Mouse (Mus musculus) forebrain, postnatal 0 days (tissue): ENCODE results near the gene Tcl1b4. TPM values are rescaled to one million over a fixed set of nuclear protein-coding genes. Genes with fewer than 3 reads are reported as not detected.
"Not testable (repeated sequence)": the region's sequence is repeated elsewhere in the genome, so short reads cannot be mapped to it uniquely, and the experiment has no call there.

Experiments
- ATAC-seq: fragments of 200-750 bp; cut with Nextera tagmentation; 2 replicates; pipeline ENCODE4 v1.8.0; 2017; ENCODE audit warnings: mild to moderate bottlenecking, moderate library complexity
- DNase-seq: peaks from one replicate; pipeline ENCODE4 v3.0.0-alpha.2; 2015
- H3K27ac ChIP-seq: fragments of 300-500 bp; sonication (generic); 2 replicates; pipeline ENCODE4 v1.5.1; 2014; ENCODE audit warnings: low read depth, mild to moderate bottlenecking, antibody characterized with exemption, low read length, moderate library complexity, mixed read lengths
- H3K27me3 ChIP-seq: fragments of 300-500 bp; sonication (generic); 2 replicates; pipeline ENCODE4 v1.6.1; 2014; ENCODE audit warnings: mild to moderate bottlenecking, low read length, mixed read lengths; ENCODE audit not compliant: insufficient read depth
- H3K36me3 ChIP-seq: fragments of 300-500 bp; sonication (generic); 2 replicates; pipeline ENCODE4 v1.6.1; 2014; ENCODE audit warnings: mild to moderate bottlenecking, moderate library complexity; ENCODE audit not compliant: insufficient read depth
- H3K4me1 ChIP-seq: fragments of 300-500 bp; sonication (generic); 2 replicates; pipeline ENCODE4 v1.6.1; 2014; ENCODE audit warnings: antibody characterized with exemption; ENCODE audit not compliant: insufficient read depth
- H3K4me2 ChIP-seq: fragments of 300-500 bp; sonication (generic); 2 replicates; pipeline ENCODE4 v1.6.1; 2014; ENCODE audit warnings: low read depth, mild to moderate bottlenecking, moderate library complexity
- H3K4me3 ChIP-seq: fragments of 300-500 bp; sonication (generic); 2 replicates; pipeline ENCODE4 v1.5.1; 2014; ENCODE audit warnings: low read depth, low read length, mixed read lengths
- H3K9ac ChIP-seq: fragments of 300-500 bp; sonication (generic); 2 replicates; pipeline ENCODE4 v1.6.1; 2014; ENCODE audit warnings: mild to moderate bottlenecking
- H3K9me3 ChIP-seq: fragments of 300-500 bp; sonication (generic); 2 replicates; pipeline ENCODE4 v1.6.1; 2016; ENCODE audit warnings: low read length
- CTCF ChIP-seq: sonication (generic); IDR thresholded peaks from 2 replicates; pipeline ENCODE4 v1.5.1; 2016; ENCODE audit warnings: antibody characterized with exemption, control low read depth, low read depth
- WGBS: fragments of 180-500 bp; shearing (Covaris S2); extraction: QIAGEN DNeasy Blood & Tissue Kit; methylation state at CpG from one replicate; pipeline ENCODE4 v1.1.7; 2014; 5-methylcytosine and 5-hydroxymethylcytosine counted together
- polyA plus RNA-seq: library from polyadenylated mRNA; unstranded; fragments of >200 nt; fragmentation: Nextera tagmentation; extraction: Ambion mirVana; gene quantifications from 2 replicates; pipeline ENCODE4 v1.2.1, GENCODE M21; 2015
- total RNA-seq: library from RNA; depleted of rRNA; stranded (reverse); fragments of >200 nt; gene quantifications from 2 replicates; pipeline ENCODE4 v1.2.3, GENCODE M21; 2014; rRNA removed

The Tcl1b4 gene
- not detected in 2 replicates for total RNA-seq
- polyA plus RNA-seq: not detected in 2 replicates

GRCm38 (mm10) chr12:105201657-105202056 lies at the start of gene Tcl1b4:
Gene Tcl1b4 (plus strand): TSS chr12:105201957.
- not testable (repeated sequence) for DNase-seq, H3K27ac ChIP-seq, H3K4me3 ChIP-seq, H3K4me2 ChIP-seq, H3K9me3 ChIP-seq, H3K36me3 ChIP-seq, ATAC-seq, H3K4me1 ChIP-seq, H3K27me3 ChIP-seq, H3K9ac ChIP-seq
- 96% methylated on average over 1 of the region's 1 CpGs for WGBS

DNA sequence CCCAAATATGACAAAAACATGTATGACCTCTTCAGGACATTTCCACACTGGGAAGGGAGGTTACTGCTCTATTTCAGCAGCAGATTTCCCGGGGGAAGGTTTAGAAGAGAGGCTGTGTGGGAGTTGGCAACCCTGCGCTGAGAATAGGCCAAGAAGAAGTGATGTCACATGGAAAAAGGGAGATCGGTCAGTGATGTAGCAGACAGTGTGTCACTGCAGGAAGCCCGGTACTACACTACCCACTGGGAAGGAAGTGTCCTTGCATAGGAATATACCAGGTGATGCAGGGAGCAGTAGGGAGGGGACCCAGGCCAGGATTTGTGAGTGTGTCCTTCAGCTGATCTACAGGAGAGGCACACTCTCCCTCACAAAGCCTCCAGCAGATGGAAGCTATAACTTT lies 46.5 kb upstream of the Tcl1b4 start:
- not testable (repeated sequence) for H3K4me1 ChIP-seq, H3K27me3 ChIP-seq, H3K4me2 ChIP-seq, H3K4me3 ChIP-seq, H3K36me3 ChIP-seq, H3K27ac ChIP-seq, H3K9me3 ChIP-seq, H3K9ac ChIP-seq, ATAC-seq, DNase-seq
- 77% methylated on average over 4 of the region's 4 CpGs for WGBS

DNA sequence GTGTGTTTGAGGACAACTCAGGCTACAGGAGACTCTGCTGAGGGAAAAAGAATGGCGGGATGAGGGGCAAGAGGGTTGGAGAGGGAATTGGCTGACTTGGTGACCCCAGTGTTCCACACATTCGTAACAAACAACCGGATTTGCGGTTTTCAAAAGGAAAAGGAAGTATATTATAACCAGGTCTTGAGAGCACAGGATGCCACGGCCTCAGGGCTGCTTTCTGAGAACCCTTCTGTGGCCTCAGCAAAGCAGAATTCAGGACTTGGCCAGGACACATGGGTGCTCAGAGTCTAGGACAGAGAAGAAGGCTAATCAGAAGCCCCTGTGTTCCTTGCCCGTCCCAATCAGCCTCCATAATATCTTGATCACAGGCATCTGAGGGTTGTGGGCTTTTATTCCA lies 42.9 kb upstream of the Tcl1b4 start:
- no peak for DNase-seq
- Histone ChIP-seq H3K36me3 (no peaks in the 10 kb centered on the region), H3K9ac (no peak overlapping the region), H3K4me3 (no peak overlapping the region), H3K27ac (no peak overlapping the region), H3K4me1 (no peaks in the 10 kb centered on the region), H3K4me2 (no peak overlapping the region), H3K27me3 (no peaks in the 10 kb centered on the region), H3K9me3 (no peaks in the 10 kb centered on the region)
- 87% methylated on average over 6 of the region's 6 CpGs for WGBS
- no peak for TF ChIP-seq CTCF
- no peak for ATAC-seq

- no peak for DNase-seq
- H3K4me3 ChIP-seq: no peak within 1 kb of the TSS
- no peaks in the 10 kb centered on the region for H3K4me1 ChIP-seq
- ATAC-seq: no peak
- H3K27me3 ChIP-seq: no peaks in the 10 kb centered on the region
- H3K27ac ChIP-seq: no peak within 1 kb of the TSS
- no peak for TF ChIP-seq CTCF
- no peak within 1 kb of the TSS for H3K9ac ChIP-seq
- 75% methylated on average over 4 of the region's 4 CpGs for WGBS
- no peaks in the 10 kb centered on the region for H3K9me3 ChIP-seq
- H3K4me2 ChIP-seq: no peak within 1 kb of the TSS
- H3K36me3 ChIP-seq: no peaks in the 10 kb centered on the region
These were observed 42.4 kb upstream of the Tcl1b4 start, which contains the start of gene Tcl1b1 for GRCm38 (mm10) chr12:105159390-105159789. Gene Tcl1b1 (plus strand): TSS chr12:105159690.

- Histone ChIP-seq H3K36me3 (no peaks in the 10 kb centered on the region), H3K4me2 (no peak overlapping the region), H3K4me1 (no peaks in the 10 kb centered on the region), H3K27me3 (no peaks in the 10 kb centered on the region), H3K4me3 (no peak overlapping the region), H3K9me3 (no peaks in the 10 kb centered on the region), H3K27ac (no peak overlapping the region), H3K9ac (no peak overlapping the region)
- ATAC-seq (no peak), DNase-seq (no peak)
- 78% methylated on average over 3 of the region's 3 CpGs for WGBS
- TF ChIP-seq CTCF: no peak
These were observed 35.0 kb upstream of the Tcl1b4 start for GRCm38 (mm10) chr12:105166734-105167133.

DNA sequence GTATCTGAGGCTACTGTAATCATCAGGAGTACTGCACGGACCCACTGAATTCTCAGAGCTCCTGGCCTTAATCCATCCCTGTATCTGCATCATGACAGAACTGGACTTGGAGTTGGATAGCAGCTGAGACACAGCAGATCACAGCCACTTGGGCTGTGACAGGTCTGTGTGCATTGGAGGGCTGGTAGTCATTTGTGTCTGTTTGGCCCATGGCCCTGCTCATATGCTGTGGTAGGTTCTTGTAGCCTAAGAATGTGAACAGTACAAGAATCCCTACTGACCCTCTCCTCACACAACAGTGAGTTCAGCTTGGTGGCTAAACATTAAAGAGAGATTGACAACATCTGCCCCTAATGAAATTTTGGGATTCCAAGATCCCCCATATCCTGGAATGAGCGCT lies 28.4 kb upstream of the Tcl1b4 start:
- 89% methylated on average over 2 of the region's 2 CpGs for WGBS
- no peak for ATAC-seq
- DNase-seq: no peak
- no peaks in the 10 kb centered on the region for H3K27me3 ChIP-seq
- H3K9ac ChIP-seq: no peak overlapping the region
- H3K27ac ChIP-seq: no peak overlapping the region
- H3K4me1 ChIP-seq: no peaks in the 10 kb centered on the region
- no peak for TF ChIP-seq CTCF
- no peaks in the 10 kb centered on the region for H3K36me3 ChIP-seq
- H3K4me2 ChIP-seq: no peak overlapping the region
- no peak overlapping the region for H3K4me3 ChIP-seq
- H3K9me3 ChIP-seq: no peaks in the 10 kb centered on the region

DNA sequence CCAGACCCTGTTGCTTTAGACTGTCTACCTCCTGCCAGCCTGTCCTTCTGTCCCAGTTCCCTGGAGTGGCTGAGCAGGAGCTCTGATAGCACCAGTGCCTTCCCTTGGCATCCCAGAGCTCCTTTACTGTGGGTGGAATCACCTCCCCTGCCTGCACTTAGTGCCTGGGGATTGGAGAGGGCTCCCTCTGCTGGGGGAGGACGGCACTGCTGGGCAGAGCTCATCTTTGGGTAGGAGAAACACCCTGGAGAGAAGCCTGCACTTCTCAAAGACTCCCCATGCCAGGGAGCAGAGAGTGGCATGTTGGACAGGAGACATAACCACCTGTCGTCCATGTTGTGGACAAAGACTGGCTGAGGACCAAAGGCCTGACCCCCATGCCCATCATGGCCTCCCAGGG lies 27.4 kb upstream of the Tcl1b4 start:
- H3K4me1 ChIP-seq, H3K36me3 ChIP-seq, DNase-seq, H3K27me3 ChIP-seq, H3K27ac ChIP-seq, ATAC-seq, H3K4me2 ChIP-seq, H3K4me3 ChIP-seq, H3K9ac ChIP-seq, H3K9me3 ChIP-seq: not testable (repeated sequence)
- WGBS: 39% methylated on average over 2 of the region's 2 CpGs
- peak; percentile 19 for TF ChIP-seq CTCF

DNA sequence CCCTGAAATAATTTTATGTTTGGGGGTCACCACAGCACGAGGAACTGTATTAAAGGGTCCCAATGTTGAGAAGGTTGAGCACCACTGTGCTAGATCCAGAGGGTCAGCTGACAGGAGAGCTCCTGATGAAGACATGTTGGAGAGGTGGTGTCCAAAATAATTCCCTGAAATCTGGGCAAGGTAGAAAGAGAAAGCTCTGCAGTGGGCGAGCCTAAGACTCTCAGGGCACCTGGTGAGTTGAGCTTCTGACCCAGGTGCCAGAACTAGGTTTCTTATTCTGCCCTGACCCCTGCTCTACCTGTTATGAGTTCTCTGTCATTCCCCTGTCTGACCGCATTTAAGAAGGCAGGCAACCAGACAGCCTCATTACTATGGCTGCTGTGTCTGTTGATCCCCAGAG lies 25.7 kb upstream of the Tcl1b4 start, which contains the start of gene Tcl1b5:
Gene Tcl1b5 (plus strand): TSS at position 301 of the 400 bp plus-strand sequence.
- 78% methylated on average over 3 of the region's 3 CpGs for WGBS
- not testable (repeated sequence) for H3K9ac ChIP-seq, H3K9me3 ChIP-seq, H3K36me3 ChIP-seq, H3K4me1 ChIP-seq, ATAC-seq, H3K4me2 ChIP-seq, DNase-seq, H3K27ac ChIP-seq, H3K27me3 ChIP-seq, H3K4me3 ChIP-seq

GRCm38 (mm10) chr12:105181040-105181644 lies 20.6 kb upstream of the Tcl1b4 start:
- ATAC-seq, H3K9me3 ChIP-seq, H3K4me2 ChIP-seq, H3K9ac ChIP-seq, H3K4me1 ChIP-seq, H3K4me3 ChIP-seq, H3K27ac ChIP-seq, H3K27me3 ChIP-seq, H3K36me3 ChIP-seq, DNase-seq: not testable (repeated sequence)
- WGBS: 79% methylated on average over 4 of the region's 4 CpGs
